Mouse (Mus musculus) gastrocnemius, postnatal 10 days (tissue): ENCODE results near the gene Enc1. TPM values are rescaled to one million over a fixed set of nuclear protein-coding genes. Genes with fewer than 3 reads are reported as not detected.
"Not testable (repeated sequence)": the region's sequence is repeated elsewhere in the genome, so short reads cannot be mapped to it uniquely, and the experiment has no call there.

ENCODE experiments used
- DNase-seq: peaks from one replicate; pipeline ENCODE4 v3.0.0; 2021; ENCODE audit warnings: mixed read lengths
- total RNA-seq, 2 experiments: library from RNA; stranded (reverse); gene quantifications; 2 replicates each; pipeline ENCODE4 v1.2.3; 2021

Gene Enc1
- total RNA-seq, 2 experiments from 2014 or later: 6.4 to 8.2 TPM

- DNase-seq: no peak
These were observed 10.8 kb downstream of the Enc1 start for GRCm38 (mm10) chr13:97251736-97252135.

GRCm38 (mm10) chr13:97252469-97252868, 11.6 kb downstream of the Enc1 start:
- DNase-seq: no peak

- no peak for DNase-seq
These were observed 12.6 kb downstream of the Enc1 start for GRCm38 (mm10) chr13:97253418-97253981.

GRCm38 (mm10) chr13:97253994-97254393, 13.1 kb downstream of the Enc1 start:
- no peak for DNase-seq

- no peak for DNase-seq
These were observed 13.8 kb downstream of the Enc1 start for GRCm38 (mm10) chr13:97254564-97255164.

- no peak for DNase-seq
These were observed 15.3 kb downstream of the Enc1 start for GRCm38 (mm10) chr13:97255976-97256848.

GRCm38 (mm10) chr13:97256849-97257379, 16.0 kb downstream of the Enc1 start:
- no peak for DNase-seq

GRCm38 (mm10) chr13:97259271-97259670, 18.4 kb downstream of the Enc1 start:
- DNase-seq: no peak

- DNase-seq: no peak
These were observed 19.7 kb downstream of the Enc1 start for GRCm38 (mm10) chr13:97260456-97261180.

- no peak for DNase-seq
These were observed 20.6 kb downstream of the Enc1 start for GRCm38 (mm10) chr13:97261549-97261948.

GRCm38 (mm10) chr13:97262676-97263075, 21.8 kb downstream of the Enc1 start:
- DNase-seq: no peak

GRCm38 (mm10) chr13:97265534-97265933, 24.6 kb downstream of the Enc1 start:
- DNase-seq: not testable (repeated sequence)

- no peak for DNase-seq
These were observed 29.8 kb downstream of the Enc1 start for GRCm38 (mm10) chr13:97270723-97271122.

GRCm38 (mm10) chr13:97271641-97272040, 30.7 kb downstream of the Enc1 start:
- DNase-seq: no peak

GRCm38 (mm10) chr13:97274757-97275156, 33.9 kb downstream of the Enc1 start:
- no peak for DNase-seq

GRCm38 (mm10) chr13:97275482-97275881, 34.6 kb downstream of the Enc1 start:
- DNase-seq: no peak

GRCm38 (mm10) chr13:97282051-97282910, 41.4 kb downstream of the Enc1 start:
- DNase-seq: no peak

GRCm38 (mm10) chr13:97282911-97283281, 42.0 kb downstream of the Enc1 start:
- DNase-seq: no peak

GRCm38 (mm10) chr13:97287046-97287445, 46.1 kb downstream of the Enc1 start:
- no peak for DNase-seq

GRCm38 (mm10) chr13:97290747-97291146, 49.8 kb downstream of the Enc1 start:
- DNase-seq: no peak

GRCm38 (mm10) chr13:97291354-97291753, 50.4 kb downstream of the Enc1 start:
- DNase-seq: no peak
